Mouse (Mus musculus) NIH3T3 (cell line): ENCODE results near the gene Vmn1r116.
"Not testable (repeated sequence)": the region's sequence is repeated elsewhere in the genome, so short reads cannot be mapped to it uniquely, and the experiment has no call there.

ENCODE experiments used
- DNase-seq: peaks from one replicate; pipeline ENCODE4 v3.0.0-alpha.2; 2012; ENCODE audit warnings: low read depth

Gene Vmn1r116

GRCm38 (mm10) chr7:20871956-20872355 lies at the start of gene Vmn1r116:
TSS of gene Vmn1r116 (plus strand) at chr7:20872256.
- not testable (repeated sequence) for DNase-seq

- DNase-seq: not testable (repeated sequence)
These were observed 27.2 kb upstream of the Vmn1r116 start, which contains the start of gene Vmn1r115 for GRCm38 (mm10) chr7:20844885-20845284. TSS of gene Vmn1r115 (minus strand) at chr7:20844985.

- DNase-seq: not testable (repeated sequence)
These were observed 12.0 kb downstream of the Vmn1r116 start, which contains the start of gene Vmn1r117 for GRCm38 (mm10) chr7:20884021-20884420. TSS of gene Vmn1r117 (minus strand) at chr7:20884121.

GRCm38 (mm10) chr7:20912247-20912646 lies 40.2 kb downstream of the Vmn1r116 start, which contains the start of gene Vmn1r118:
TSS of gene Vmn1r118 (minus strand) at chr7:20912347.
- not testable (repeated sequence) for DNase-seq
